Mouse (Mus musculus): ENCODE measurements around the gene Cacna1e. TPM values are rescaled to one million over a fixed set of nuclear protein-coding genes. Genes with fewer than 3 reads are reported as not detected.

The Cacna1e gene
- total and polyA plus RNA-seq, 2 experiments from 2014 or later, result 10.3 to 68.4 TPM

- H3K27me3 ChIP-seq (ENCODE audit: insufficient read depth, low read length), result no peaks in the 10 kb centered on the region
- WGBS, result 79% methylated on average over 7 of the region's 7 CpGs
- no peak overlapping the region for H3K4me3 ChIP-seq (ENCODE audit: low read depth, low read length)
- no peak overlapping the region for H3K9ac ChIP-seq (replicated peaks; ENCODE audit: low read length, poor library complexity, severe bottlenecking)
- ATAC-seq (ENCODE audit: low FRiP score) (no peak), DNase-seq (ENCODE audit: low spot score) (no peak)
- H3K27ac ChIP-seq (ENCODE audit: low read depth, low read length), result no peak overlapping the region
- H3K4me2 ChIP-seq (ENCODE audit: low read depth, low read length, poor library complexity, severe bottlenecking), result no peak overlapping the region
- no peaks in the 10 kb centered on the region for H3K9me3 ChIP-seq (ENCODE audit: low read length)
- no peaks in the 10 kb centered on the region for H3K4me1 ChIP-seq (ENCODE audit: insufficient read depth, low read length)
- H3K36me3 ChIP-seq (ENCODE audit: insufficient read depth, low read length), result peaks cover 23% of the 10 kb centered on the region
- no peak for TF ChIP-seq CTCF (IDR thresholded peaks at IDR 0.05)
These were observed 456.0 kb downstream of the Cacna1e start for GRCm38 (mm10) chr1:154428276-154428675.

- WGBS, result 50% methylated on average over 5 of the region's 5 CpGs
- Histone ChIP-seq H3K4me2 (ENCODE audit: low read depth, low read length, poor library complexity, severe bottlenecking) (no peak overlapping the region), H3K27me3 (ENCODE audit: insufficient read depth, low read length) (no peaks in the 10 kb centered on the region), H3K4me3 (ENCODE audit: low read depth, low read length) (no peak overlapping the region), H3K4me1 (ENCODE audit: insufficient read depth, low read length) (no peaks in the 10 kb centered on the region), H3K36me3 (ENCODE audit: insufficient read depth, low read length) (peaks cover 24% of the 10 kb centered on the region), H3K9me3 (ENCODE audit: low read length) (no peaks in the 10 kb centered on the region), H3K27ac (ENCODE audit: low read depth, low read length) (no peak overlapping the region), H3K9ac (replicated peaks; ENCODE audit: low read length, poor library complexity, severe bottlenecking) (no peak overlapping the region)
- ATAC-seq (ENCODE audit: low FRiP score) (no peak), DNase-seq (ENCODE audit: low spot score) (peak; percentile 55)
- TF ChIP-seq CTCF (IDR thresholded peaks at IDR 0.05), result peak; percentile 51
These were observed 466.0 kb downstream of the Cacna1e start for GRCm38 (mm10) chr1:154418278-154418677.

GRCm38 (mm10) chr1:154416384-154417155 lies 467.7 kb downstream of the Cacna1e start:
- H3K4me2 ChIP-seq (ENCODE audit: low read depth, low read length, poor library complexity, severe bottlenecking), result no peak overlapping the region
- ATAC-seq (ENCODE audit: low FRiP score) (no peak), DNase-seq (ENCODE audit: low spot score) (no peak)
- no peak overlapping the region for H3K9ac ChIP-seq (replicated peaks; ENCODE audit: low read length, poor library complexity, severe bottlenecking)
- no peaks in the 10 kb centered on the region for H3K4me1 ChIP-seq (ENCODE audit: insufficient read depth, low read length)
- no peaks in the 10 kb centered on the region for H3K27me3 ChIP-seq (ENCODE audit: insufficient read depth, low read length)
- no peak overlapping the region for H3K4me3 ChIP-seq (ENCODE audit: low read depth, low read length)
- TF ChIP-seq CTCF (IDR thresholded peaks at IDR 0.05), result no peak
- H3K9me3 ChIP-seq (ENCODE audit: low read length), result no peaks in the 10 kb centered on the region
- no peak overlapping the region for H3K27ac ChIP-seq (ENCODE audit: low read depth, low read length)
- H3K36me3 ChIP-seq (ENCODE audit: insufficient read depth, low read length), result peaks cover 36% of the 10 kb centered on the region
- WGBS, result 72% methylated on average over 20 of the region's 20 CpGs

- no peak overlapping the region for H3K27ac ChIP-seq (ENCODE audit: low read depth, low read length)
These were observed 468.5 kb downstream of the Cacna1e start for GRCm38 (mm10) chr1:154415826-154416225.

GRCm38 (mm10) chr1:154413138-154413537 lies 471.2 kb downstream of the Cacna1e start:
- Histone ChIP-seq H3K9me3 (ENCODE audit: low read length) (no peaks in the 10 kb centered on the region), H3K4me2 (ENCODE audit: low read depth, low read length, poor library complexity, severe bottlenecking) (no peak overlapping the region), H3K4me3 (ENCODE audit: low read depth, low read length) (no peak overlapping the region), H3K36me3 (ENCODE audit: insufficient read depth, low read length) (peaks cover 36% of the 10 kb centered on the region), H3K27ac (ENCODE audit: low read depth, low read length) (no peak overlapping the region), H3K27me3 (ENCODE audit: insufficient read depth, low read length) (no peaks in the 10 kb centered on the region), H3K4me1 (ENCODE audit: insufficient read depth, low read length) (no peaks in the 10 kb centered on the region), H3K9ac (replicated peaks; ENCODE audit: low read length, poor library complexity, severe bottlenecking) (no peak overlapping the region)
- no peak for TF ChIP-seq CTCF (IDR thresholded peaks at IDR 0.05)
- DNase-seq (ENCODE audit: low spot score) (no peak), ATAC-seq (ENCODE audit: low FRiP score) (no peak)
- 59% methylated on average over 3 of the region's 3 CpGs for WGBS

More at GRCm38 (mm10) chr1:154415826-154416225, 468.5 kb downstream of the Cacna1e start:
- ATAC-seq (ENCODE audit: low FRiP score), result no peak
- WGBS, result 82% methylated on average over 10 of the region's 10 CpGs
- DNase-seq (ENCODE audit: low spot score), result no peak
- H3K4me3 ChIP-seq (ENCODE audit: low read depth, low read length), result no peak overlapping the region
- H3K27me3 ChIP-seq (ENCODE audit: insufficient read depth, low read length), result no peaks in the 10 kb centered on the region
- H3K9ac ChIP-seq (replicated peaks; ENCODE audit: low read length, poor library complexity, severe bottlenecking), result no peak overlapping the region
- TF ChIP-seq CTCF (IDR thresholded peaks at IDR 0.05), result no peak
- H3K9me3 ChIP-seq (ENCODE audit: low read length), result no peaks in the 10 kb centered on the region
- H3K36me3 ChIP-seq (ENCODE audit: insufficient read depth, low read length), result peaks cover 37% of the 10 kb centered on the region
- no peaks in the 10 kb centered on the region for H3K4me1 ChIP-seq (ENCODE audit: insufficient read depth, low read length)
- H3K4me2 ChIP-seq (ENCODE audit: low read depth, low read length, poor library complexity, severe bottlenecking), result no peak overlapping the region

GRCm38 (mm10) chr1:154409051-154409450 lies 475.2 kb downstream of the Cacna1e start:
- TF ChIP-seq CTCF (IDR thresholded peaks at IDR 0.05), result no peak
- ATAC-seq (ENCODE audit: low FRiP score) (no peak), DNase-seq (ENCODE audit: low spot score) (no peak)
- Histone ChIP-seq H3K4me2 (ENCODE audit: low read depth, low read length, poor library complexity, severe bottlenecking) (no peak overlapping the region), H3K27me3 (ENCODE audit: insufficient read depth, low read length) (no peaks in the 10 kb centered on the region), H3K9me3 (ENCODE audit: low read length) (no peaks in the 10 kb centered on the region), H3K4me1 (ENCODE audit: insufficient read depth, low read length) (no peaks in the 10 kb centered on the region), H3K36me3 (ENCODE audit: insufficient read depth, low read length) (peaks cover 48% of the 10 kb centered on the region), H3K4me3 (ENCODE audit: low read depth, low read length) (no peak overlapping the region), H3K27ac (ENCODE audit: low read depth, low read length) (no peak overlapping the region), H3K9ac (replicated peaks; ENCODE audit: low read length, poor library complexity, severe bottlenecking) (no peak overlapping the region)
- WGBS, result 80% methylated on average over 2 of the region's 2 CpGs
